Comparison of ENCODE assay signal across 17 mouse cellular contexts in genomic region chr8:103626446-103626845, GRCm38 (mm10).
DNase-seq lines count a peak whose midpoint lies in the region; ATAC-seq and TF ChIP-seq lines count a peak whose summit lies in the region.
"Had no signal": no experiment of that assay in that cellular context is flagged by ENCODE, and none has a peak within 500 bp of the region (broad histone marks: within the 10 kb centered on the region; RNA-seq: fewer than 3 reads in every experiment).

No protein-coding gene starts in this region.

- no peak overlapping the region for H3K4me3 ChIP-seq in liver, adult 2 months (ENCODE audit: insufficient read depth, low read depth, low read length)
- no peak overlapping the region for H3K4me3 ChIP-seq in liver, embryonic 11.5 days (ENCODE audit: low read depth, low read length)
- no peak overlapping the region for H3K4me3 ChIP-seq in stomach, embryonic 14.5 days (ENCODE audit: low read depth, low read length)
- H3K4me3 ChIP-seq in stomach, postnatal 0 days (ENCODE audit: low read depth, low read length) = no peak overlapping the region
- H3K4me3 ChIP-seq: embryonic facial prominence, embryonic 10.5 days; forebrain, embryonic 13.5 days; heart, embryonic 13.5 days; hindbrain, embryonic 13.5 days had no signal

- no peaks in the 10 kb centered on the region for H3K79me2 ChIP-seq in liver, adult 2 months (ENCODE audit: control insufficient read depth, insufficient read depth, low read length)

- DNase-seq in liver, adult 2 months (ENCODE audit: extremely low read depth, low read depth, low spot score) = peak; percentile 13
- no peak for DNase-seq in liver, embryonic 11.5 days (ENCODE audit: low spot score)
- no peak for DNase-seq in stomach, postnatal 0 days (ENCODE audit: low spot score)
- DNase-seq in adrenal gland, adult 8-10 months = peak; percentile 40
- peak; percentile 46 to 47 for DNase-seq in adrenal gland, postnatal 36 days
- DNase-seq: cerebellum, adult 2 months; gastrocnemius, postnatal 36 days; heart, adult 11 months; heart, postnatal 4 days had no signal

- no peak overlapping the region for H3K9ac ChIP-seq in liver, adult 2 months (ENCODE audit: low read depth, low read length)
- no peak overlapping the region for H3K9ac ChIP-seq in liver, embryonic 11.5 days (ENCODE audit: low read depth, low read length)
- H3K9ac ChIP-seq in stomach, embryonic 14.5 days (replicated peaks; ENCODE audit: low read depth, low read length) = no peak overlapping the region
- H3K9ac ChIP-seq in stomach, postnatal 0 days (ENCODE audit: low read length) = no peak overlapping the region
- H3K9ac ChIP-seq: forebrain, embryonic 13.5 days; heart, embryonic 13.5 days; hindbrain, embryonic 13.5 days had no signal

- H3K36me3 ChIP-seq in liver, adult 2 months (ENCODE audit: control insufficient read depth, insufficient read depth, low read length) = no peaks in the 10 kb centered on the region
- H3K36me3 ChIP-seq in liver, embryonic 11.5 days (ENCODE audit: control insufficient read depth, insufficient read depth, low read length) = no peaks in the 10 kb centered on the region
- H3K36me3 ChIP-seq in stomach, embryonic 14.5 days (ENCODE audit: control insufficient read depth, insufficient read depth, low read length) = no peaks in the 10 kb centered on the region
- H3K36me3 ChIP-seq in stomach, postnatal 0 days (ENCODE audit: control insufficient read depth, insufficient read depth, low read length) = no peaks in the 10 kb centered on the region
- H3K36me3 ChIP-seq: embryonic facial prominence, embryonic 10.5 days; heart, embryonic 13.5 days; hindbrain, embryonic 13.5 days had no signal

- no peak overlapping the region for H3K27ac ChIP-seq in liver, adult 2 months (replicated peaks; ENCODE audit: insufficient read depth, low read depth, low read length)
- H3K27ac ChIP-seq in liver, embryonic 11.5 days (ENCODE audit: low read depth, low read length) = no peak overlapping the region
- no peak overlapping the region for H3K27ac ChIP-seq in stomach, embryonic 14.5 days (ENCODE audit: low read length)
- no peak overlapping the region for H3K27ac ChIP-seq in stomach, postnatal 0 days (replicated peaks)
- H3K27ac ChIP-seq: embryonic facial prominence, embryonic 10.5 days; forebrain, embryonic 13.5 days; heart, embryonic 13.5 days; hindbrain, embryonic 13.5 days; hindbrain, postnatal 0 days had no signal

- TF ChIP-seq CTCF in liver, adult 2 months (IDR thresholded peaks at IDR 0.05; ENCODE audit: low read depth, low read length) = no peak
- no peak for TF ChIP-seq CTCF in stomach, postnatal 0 days (IDR thresholded peaks at IDR 0.05; ENCODE audit: low read depth)

- TF ChIP-seq POLR2A in liver, adult 2 months (IDR thresholded peaks at IDR 0.05; ENCODE audit: extremely low read depth, insufficient read depth, low read length) = no peak

- H3K9me3 ChIP-seq in liver, embryonic 11.5 days (ENCODE audit: control insufficient read depth, low read length) = no peaks in the 10 kb centered on the region
- no peaks in the 10 kb centered on the region for H3K9me3 ChIP-seq in stomach, embryonic 14.5 days (ENCODE audit: control insufficient read depth, low read depth, low read length)
- H3K9me3 ChIP-seq in stomach, postnatal 0 days (ENCODE audit: control insufficient read depth, low read length) = no peaks in the 10 kb centered on the region
- H3K9me3 ChIP-seq: embryonic facial prominence, embryonic 10.5 days; forebrain, embryonic 13.5 days; heart, embryonic 13.5 days; hindbrain, embryonic 13.5 days had no signal

- no peaks in the 10 kb centered on the region for H3K4me1 ChIP-seq in liver, adult 2 months (ENCODE audit: control insufficient read depth, insufficient read depth, low read length)
- H3K4me1 ChIP-seq in liver, embryonic 11.5 days (replicated peaks; ENCODE audit: control insufficient read depth, insufficient read depth, low read length) = no peaks in the 10 kb centered on the region
- no peaks in the 10 kb centered on the region for H3K4me1 ChIP-seq in stomach, embryonic 14.5 days (ENCODE audit: control insufficient read depth, insufficient read depth, low read length)
- no peaks in the 10 kb centered on the region; the same call in 1 of the 2 replicates for H3K4me1 ChIP-seq in stomach, postnatal 0 days (replicated peaks; ENCODE audit: control insufficient read depth, insufficient read depth)
- H3K4me1 ChIP-seq: heart, embryonic 13.5 days had no signal

- no peak for ATAC-seq in liver, embryonic 11.5 days (replicated peaks; ENCODE audit: low FRiP score)
- 0 out of 2 replicates have a peak, but pooled peaks have one; percentile 49 for ATAC-seq in stomach, embryonic 14.5 days (ENCODE audit: insufficient number of reproducible peaks, insufficient read depth, low FRiP score, low read depth)
- no peak for ATAC-seq in stomach, postnatal 0 days (ENCODE audit: low FRiP score, low TSS enrichment)
- no peak for ATAC-seq in cerebellum, adult (ENCODE audit: insufficient number of reproducible peaks, low FRiP score, low TSS enrichment)
- ATAC-seq: forebrain, embryonic 13.5 days; hindbrain, postnatal 0 days had no signal

- no peaks in the 10 kb centered on the region for H3K27me3 ChIP-seq in liver, adult 2 months (ENCODE audit: control insufficient read depth, insufficient read depth, low read length)
- no peaks in the 10 kb centered on the region for H3K27me3 ChIP-seq in liver, embryonic 11.5 days (replicated peaks; ENCODE audit: control insufficient read depth, insufficient read depth, low read length)
- no peaks in the 10 kb centered on the region for H3K27me3 ChIP-seq in stomach, embryonic 14.5 days (ENCODE audit: control insufficient read depth, insufficient read depth, low read length)
- H3K27me3 ChIP-seq in stomach, postnatal 0 days (ENCODE audit: control insufficient read depth, insufficient read depth, low read length) = no peaks in the 10 kb centered on the region
- H3K27me3 ChIP-seq: CH12.LX; forebrain, embryonic 13.5 days; heart, embryonic 13.5 days; hindbrain, embryonic 13.5 days had no signal

- no peak overlapping the region for H3K4me2 ChIP-seq in liver, embryonic 11.5 days
- H3K4me2 ChIP-seq in stomach, embryonic 14.5 days (replicated peaks; ENCODE audit: low read depth, low read length) = no peak overlapping the region
- no peak overlapping the region for H3K4me2 ChIP-seq in stomach, postnatal 0 days (replicated peaks; ENCODE audit: low read depth)
- H3K4me2 ChIP-seq: forebrain, embryonic 13.5 days; heart, embryonic 13.5 days; hindbrain, embryonic 13.5 days had no signal

- TF ChIP-seq EP300 in stomach, postnatal 0 days (optimal IDR thresholded peaks at IDR 0.05) = no peak

- WGBS in liver, adult 2 months = 22% methylated on average over 4 of the region's 4 CpGs
- 68% methylated on average over 4 of the region's 4 CpGs for WGBS in liver, embryonic 11.5 days
- 32% methylated on average over 4 of the region's 4 CpGs for WGBS in stomach, embryonic 14.5 days
- WGBS in stomach, postnatal 0 days = 18% methylated on average over 4 of the region's 4 CpGs

Comparison
In these comparisons a context has a peak if more than half of its experiments do, and no peak if none do; other contexts are left out.
1. DNase-seq: peak in liver, adult 2 months (single experiment), adrenal gland, adult 8-10 months (single experiment) and adrenal gland, postnatal 36 days (2 of 2); none in liver, embryonic 11.5 days (single experiment) and stomach, postnatal 0 days (single experiment).